Mouse (Mus musculus) megakaryocyte, adult 5-6 weeks (primary cell): ENCODE results near the gene Ccdc78. TPM values are rescaled to one million over a fixed set of nuclear protein-coding genes. Genes with fewer than 3 reads are reported as not detected.
"Not testable (repeated sequence)": the region's sequence is repeated elsewhere in the genome, so short reads cannot be mapped to it uniquely, and the experiment has no call there.

Source experiments
- ATAC-seq: 2 replicates; pipeline ENCODE4 v1.8.0; 2016; ENCODE audit warnings: mild to moderate bottlenecking, inconsistent platforms; ENCODE audit not compliant: poor library complexity, severe bottlenecking
- total RNA-seq, 2 experiments: library from RNA; stranded (forward) in 1 of 2; stranded (reverse) in 1 of 2; fragments of 153-499, 151-499 nt in 1 of 2; fragments of 221-1000, 200-1000 nt in 1 of 2; gene quantifications; 2 replicates each; pipeline versions ENCODE4 v1.2.3 to v1.2.4; 2015 to 2017

Gene Ccdc78
- total RNA-seq, 2 experiments from 2014 or later: not detected

DNA sequence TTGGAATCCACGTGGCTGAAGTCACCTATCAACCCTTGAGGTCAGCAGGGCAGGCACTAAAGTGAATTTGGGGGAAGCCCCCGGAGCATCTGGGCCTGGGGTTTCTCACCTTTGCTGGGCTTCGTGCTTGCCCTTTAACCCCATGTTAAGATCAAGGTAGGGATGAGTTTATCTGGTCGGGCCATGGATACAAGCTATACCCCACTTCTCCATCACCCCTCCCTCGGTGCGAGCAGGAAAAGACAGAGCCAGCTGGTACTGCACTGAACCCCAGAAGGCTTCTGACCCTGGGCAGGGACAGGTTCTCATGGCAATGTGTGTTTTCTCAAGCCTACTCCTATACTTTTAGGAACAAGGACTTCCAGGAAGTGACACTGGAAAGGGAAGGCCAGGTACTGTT lies 5.0 kb upstream of the Ccdc78 start:
- no peak for ATAC-seq

DNA sequence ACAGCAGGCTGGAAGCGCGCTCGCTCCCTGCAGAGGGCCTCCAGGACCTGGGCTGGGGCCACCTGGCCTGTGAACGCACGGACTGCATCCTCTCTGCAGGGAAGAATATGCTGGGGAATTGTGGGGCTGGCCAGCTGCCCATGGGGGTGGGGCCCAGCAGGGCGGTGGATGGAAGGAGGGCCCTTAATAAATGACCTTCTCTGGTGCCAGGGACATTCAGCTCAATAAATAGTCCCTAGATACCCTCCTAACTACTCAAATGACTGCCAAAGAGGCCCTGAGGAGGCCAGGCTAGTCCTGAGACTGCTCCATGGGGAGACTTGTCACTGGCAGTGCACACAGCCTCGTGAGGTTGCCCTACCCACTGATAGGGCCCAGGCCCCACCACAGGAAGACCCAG lies 3.3 kb upstream of the Ccdc78 start:
- no peak for ATAC-seq

DNA sequence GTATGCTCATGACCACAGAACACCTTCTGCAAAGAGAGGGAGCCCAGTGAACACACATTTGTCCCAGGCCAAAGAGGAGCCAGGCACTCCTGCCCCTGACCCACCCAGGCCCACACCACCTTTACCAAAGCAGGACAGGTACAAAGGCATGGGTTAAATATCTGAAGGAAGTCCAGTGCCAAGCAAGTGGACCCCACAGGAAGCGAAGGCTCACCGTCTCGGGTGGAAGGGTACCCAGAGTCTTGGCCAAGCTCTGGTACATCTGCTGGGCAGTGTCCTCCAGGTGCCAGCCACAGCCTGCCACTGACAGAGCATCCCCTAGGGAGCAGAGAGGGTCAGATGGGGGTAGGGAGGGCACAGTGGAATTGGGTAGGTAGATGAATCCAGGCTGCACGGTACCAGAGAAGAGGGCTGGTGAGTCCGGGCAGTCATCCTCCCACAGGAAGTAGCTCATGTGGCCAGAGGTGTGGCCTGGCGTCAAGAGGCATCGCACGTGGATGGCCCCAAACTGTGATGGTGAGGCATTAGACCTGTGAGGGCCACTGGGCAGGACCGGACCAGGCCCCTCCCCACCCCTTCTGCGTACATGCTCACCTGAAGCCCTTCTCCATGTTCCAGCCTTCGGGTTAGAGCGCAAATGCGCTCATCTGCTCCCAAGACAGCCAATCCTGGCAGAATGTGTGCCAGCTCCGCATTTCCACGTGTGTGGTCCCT lies 2.4 kb upstream of the Ccdc78 start:
- ATAC-seq: no peak

DNA sequence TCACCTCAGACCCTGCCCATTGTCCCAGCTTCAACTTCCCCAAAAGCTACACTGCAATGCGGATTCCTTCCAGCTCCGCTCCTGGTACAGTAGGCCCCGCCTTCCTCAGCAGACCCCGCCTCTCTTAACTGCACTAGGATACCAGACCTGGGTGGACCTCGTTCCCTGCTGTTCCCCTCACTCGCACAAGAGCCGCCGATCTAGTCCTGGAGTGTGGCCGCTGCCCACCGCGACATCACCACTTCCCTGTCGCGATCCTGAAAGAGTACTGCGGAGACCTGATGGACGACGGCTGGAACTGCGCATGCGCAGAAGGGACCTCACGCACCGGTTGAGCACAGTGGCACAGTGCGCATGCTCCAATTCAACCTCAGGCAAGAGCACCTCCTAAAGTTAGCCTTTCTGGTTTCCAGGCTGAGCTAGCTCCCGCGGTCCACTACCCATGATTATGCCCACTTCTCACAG lies 1.1 kb upstream of the Ccdc78 start, which contains the start of gene Haghl:
Gene Haghl (minus strand): TSS at position 393 of the 465 bp plus-strand sequence.
- ATAC-seq: peak; percentile 94

DNA sequence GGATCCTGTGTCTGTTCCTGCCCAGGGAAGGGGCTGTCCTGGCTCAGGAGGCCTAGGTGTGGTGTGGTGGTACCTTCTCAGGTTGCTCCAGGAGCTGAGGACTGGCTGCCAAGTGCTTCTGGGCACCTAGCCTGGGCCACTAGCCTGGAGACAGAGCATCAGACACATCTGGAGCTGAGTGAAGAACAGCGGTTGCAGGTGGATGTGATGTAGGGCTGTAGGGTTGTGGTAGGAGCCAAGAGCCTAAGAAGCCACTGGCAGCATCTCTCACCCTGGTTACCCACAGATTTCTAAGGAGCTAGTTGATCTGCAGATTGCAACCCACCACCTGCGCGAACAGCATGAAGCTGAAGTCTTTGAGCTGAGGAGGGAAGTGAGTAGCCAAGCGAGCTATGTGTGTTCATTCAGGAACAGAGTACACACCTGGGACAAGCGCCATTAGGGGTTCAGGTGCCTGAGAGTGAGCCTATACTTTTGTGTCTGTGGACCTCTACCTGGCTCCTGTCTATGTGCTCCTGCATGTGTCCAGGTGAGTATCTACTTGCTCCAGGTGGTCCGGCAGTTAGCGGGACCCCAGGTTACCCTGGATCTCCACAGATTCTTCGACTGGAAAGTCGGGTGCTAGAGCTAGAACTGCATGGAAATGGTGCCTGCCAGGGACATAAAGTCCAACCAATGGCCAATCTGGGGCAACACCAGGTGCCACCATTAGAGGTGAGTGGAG lies 563 bp downstream of the Ccdc78 start:
- no peak for ATAC-seq

DNA sequence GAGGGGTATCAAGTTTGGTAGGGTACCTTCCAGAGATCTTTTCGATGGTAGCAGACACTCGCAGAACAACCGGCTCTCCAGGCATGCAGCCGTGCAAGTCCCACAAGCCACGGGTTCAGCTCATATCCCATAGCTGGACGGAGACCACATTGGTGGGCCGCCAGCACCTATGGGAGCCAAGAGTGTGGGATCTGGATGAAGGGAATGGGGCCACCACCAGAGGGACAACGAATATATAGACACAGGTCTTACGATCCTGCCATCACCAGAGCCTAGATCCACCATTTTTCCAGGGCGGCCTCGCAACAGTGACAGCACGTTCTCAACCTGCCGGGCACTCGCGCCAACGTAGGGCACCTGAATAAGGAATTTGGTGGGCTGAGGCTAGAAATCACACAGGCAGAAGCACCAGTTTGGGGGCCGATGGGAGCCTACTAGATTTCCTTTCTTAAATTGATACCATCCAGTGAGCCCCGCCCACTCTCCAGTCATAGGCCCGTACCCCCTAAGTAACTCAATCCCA lies 5.0 kb downstream of the Ccdc78 start:
- no peak for ATAC-seq

DNA sequence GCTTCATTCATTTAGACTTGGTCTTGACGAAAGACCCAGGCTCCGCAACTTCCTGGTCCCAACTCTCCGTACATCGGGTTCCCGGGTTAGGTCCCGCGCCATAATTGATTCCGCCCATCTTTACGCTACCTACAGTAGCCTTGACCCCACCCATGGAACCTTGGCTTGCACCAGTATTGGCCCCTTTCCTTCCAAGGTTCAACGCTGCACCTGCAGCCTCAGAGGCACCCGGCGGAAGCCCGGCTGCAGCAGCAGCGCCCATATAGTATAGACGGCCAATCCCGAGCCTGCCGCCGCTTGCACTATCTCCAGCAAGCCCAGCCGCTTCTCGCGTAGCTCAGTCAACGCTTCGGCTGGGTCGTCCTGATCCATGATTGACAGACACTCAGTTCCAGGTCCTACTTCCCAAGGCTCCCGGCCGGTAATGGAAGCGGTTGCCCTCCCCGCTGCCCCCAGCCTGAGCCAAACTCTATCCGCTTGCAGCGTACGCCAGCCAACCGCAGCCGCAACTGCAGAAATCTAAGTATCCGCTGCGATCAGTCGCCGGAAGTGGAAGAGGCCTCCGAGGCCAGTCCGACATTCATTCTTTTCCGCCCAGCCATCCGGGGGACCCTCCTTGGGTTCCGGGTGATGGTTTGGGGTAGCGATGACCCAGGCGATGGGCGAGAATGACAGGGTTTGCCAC lies 5.6 kb downstream of the Ccdc78 start:
- ATAC-seq: peak; percentile 84

DNA sequence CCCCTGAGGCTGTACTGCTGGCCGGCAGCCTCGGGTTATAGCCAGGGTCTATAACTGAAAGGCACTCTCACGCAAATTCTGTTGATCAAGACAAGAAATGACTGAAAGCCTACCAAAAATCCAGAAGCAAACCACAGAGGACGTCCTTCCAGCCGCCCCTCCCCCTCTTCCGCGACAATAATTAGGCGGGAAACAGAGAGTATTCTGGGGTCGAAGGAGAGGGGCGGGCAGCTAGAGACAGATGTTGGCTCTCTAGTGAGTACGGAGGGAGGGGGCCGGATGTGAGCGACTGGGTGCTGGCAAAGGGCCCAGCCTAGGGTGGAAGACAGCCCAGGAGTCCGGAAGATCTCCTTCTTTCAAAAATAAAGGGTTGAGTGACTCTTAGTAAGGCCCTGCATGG lies 6.2 kb downstream of the Ccdc78 start, which contains the start of gene Fam173a:
Gene Fam173a (minus strand): TSS at position 287 of the 400 bp plus-strand sequence.
- peak; percentile 52 for ATAC-seq

DNA sequence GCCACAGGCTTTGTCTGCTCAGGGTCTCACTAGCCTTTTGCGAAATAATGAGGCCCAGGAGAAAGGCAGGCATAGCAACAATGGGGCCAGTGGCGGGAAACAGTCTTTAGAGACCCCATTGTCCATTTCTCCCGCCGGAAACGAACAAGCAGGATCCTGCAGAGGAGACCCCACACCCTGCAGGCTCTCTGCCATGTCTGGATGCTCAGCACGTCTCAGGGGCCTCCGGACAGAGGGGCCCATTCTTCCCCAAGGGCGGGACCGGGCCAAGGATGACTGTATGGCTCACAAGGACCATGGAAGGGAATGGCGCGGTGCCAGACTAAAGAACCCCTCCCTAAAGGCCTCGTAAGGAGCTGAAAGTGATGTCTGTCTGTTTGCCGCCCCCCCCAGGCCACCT lies 7.8 kb downstream of the Ccdc78 start:
- ATAC-seq: no peak

DNA sequence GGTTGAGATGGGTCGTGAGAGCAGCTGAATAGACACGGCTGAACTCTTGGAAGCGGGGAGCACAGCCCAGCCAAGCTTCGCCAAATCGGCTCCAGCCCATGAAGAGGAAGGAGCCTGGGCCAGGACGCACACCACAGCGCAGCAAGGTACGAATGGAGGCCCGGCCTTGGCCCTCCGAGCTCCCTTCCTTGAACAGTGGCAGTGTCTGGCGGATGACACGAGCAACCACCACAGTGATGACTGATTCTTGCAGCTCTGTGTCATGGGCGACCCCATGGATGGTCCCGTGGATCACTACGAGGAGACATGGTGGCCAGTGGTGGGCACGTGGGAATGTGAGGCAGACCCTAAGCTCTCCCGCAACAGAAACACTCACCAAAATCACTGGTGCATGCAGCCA lies 8.6 kb downstream of the Ccdc78 start:
- ATAC-seq: no peak

DNA sequence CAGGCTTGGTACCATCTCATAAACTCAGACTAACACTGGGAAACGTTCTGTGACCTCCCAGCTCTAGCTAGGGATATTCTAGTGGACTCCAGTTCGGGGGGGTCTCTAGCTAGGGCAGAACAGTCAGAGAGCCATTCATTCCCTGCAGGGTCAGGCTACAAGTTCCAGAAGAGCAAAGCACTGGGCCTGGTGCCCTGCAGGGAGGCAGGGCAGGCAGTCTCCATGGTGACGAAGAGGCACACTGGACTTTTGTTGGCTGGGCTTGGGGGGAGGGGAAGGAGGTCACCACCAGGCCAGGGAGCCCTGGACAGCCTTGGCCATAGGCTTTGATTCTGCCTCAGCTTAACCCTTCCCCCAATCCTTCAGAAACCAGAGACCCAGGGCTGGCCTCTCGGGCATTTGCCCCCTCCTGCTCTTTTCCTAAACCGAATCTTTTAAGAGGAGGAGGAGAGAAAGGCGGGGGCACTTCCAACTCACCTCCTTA lies 9.3 kb downstream of the Ccdc78 start, which contains the start of gene AC134908.4:
Gene AC134908.4 (minus strand): TSS at position 51 of the 484 bp plus-strand sequence.
- ATAC-seq: no peak

DNA sequence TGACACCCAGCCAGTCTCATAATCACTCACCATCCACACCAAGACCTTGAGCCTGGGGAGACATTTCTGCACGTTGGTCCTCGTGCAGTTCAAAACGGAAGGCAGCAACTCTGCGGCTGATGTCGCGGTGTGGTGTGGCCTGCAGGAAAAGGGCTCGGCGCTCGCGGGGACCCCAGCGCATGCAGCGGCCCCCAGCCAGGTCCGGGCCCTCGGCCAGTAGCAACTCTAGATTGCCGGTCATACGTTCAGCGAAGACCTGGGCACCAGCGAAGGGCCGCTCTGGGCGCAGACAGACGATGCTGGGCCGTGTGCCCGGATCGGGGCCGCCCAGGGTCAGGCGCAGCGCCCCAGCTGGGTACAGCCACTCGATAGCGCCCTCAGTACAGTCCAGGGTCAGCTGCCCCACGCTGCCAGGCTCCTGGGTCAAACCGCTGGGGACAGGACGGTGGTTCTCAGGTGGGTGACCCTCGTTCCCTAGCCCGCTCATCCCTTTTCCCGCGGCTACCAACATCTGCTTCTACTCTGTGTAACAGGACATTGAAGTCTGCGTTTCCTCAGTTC lies 9.9 kb downstream of the Ccdc78 start:
- no peak for ATAC-seq

DNA sequence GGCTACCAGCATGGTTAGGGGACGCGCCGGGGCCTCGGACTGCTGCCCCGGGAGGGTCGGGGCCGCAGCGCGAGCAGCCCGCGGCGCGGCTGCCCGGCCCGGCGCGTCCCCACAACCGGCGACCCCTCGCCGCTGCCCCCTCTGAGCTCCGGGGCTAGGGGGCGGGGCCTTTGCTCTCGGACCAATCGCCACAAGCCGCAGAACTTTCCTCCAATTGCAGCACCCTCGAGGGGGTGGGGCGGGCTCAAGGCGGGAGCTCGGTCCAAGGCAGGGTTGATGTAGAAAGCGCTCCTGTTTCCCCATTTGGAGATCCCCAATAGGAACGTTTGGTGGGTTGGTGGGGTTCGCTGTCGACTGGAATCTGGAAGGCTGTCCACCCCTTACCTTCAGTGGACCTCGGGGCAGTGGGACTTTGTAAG lies 10.6 kb downstream of the Ccdc78 start, which contains the start of gene Metrn:
Gene Metrn (minus strand): TSS at position 186 of the 419 bp plus-strand sequence.
- ATAC-seq: peak; percentile 80

DNA sequence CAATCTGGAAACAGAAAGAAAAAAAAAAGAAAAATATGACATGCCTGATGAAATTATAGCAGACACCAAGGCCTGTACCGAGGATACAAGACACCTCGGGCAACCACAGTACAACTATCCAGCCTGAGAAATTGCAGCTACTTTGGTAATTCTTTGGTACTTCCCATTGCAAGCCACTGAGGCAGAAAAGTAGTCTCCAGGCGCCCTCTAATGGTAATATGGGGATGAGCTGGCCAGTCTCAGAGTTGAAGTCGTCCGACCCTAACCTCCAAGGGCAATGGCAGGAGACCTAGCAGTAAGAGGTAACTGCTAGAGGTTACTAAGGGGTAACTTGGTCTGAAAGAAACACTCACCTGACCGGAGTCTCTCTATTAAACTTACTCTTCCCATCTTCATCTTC lies 14.6 kb downstream of the Ccdc78 start:
- peak; percentile 84 for ATAC-seq

DNA sequence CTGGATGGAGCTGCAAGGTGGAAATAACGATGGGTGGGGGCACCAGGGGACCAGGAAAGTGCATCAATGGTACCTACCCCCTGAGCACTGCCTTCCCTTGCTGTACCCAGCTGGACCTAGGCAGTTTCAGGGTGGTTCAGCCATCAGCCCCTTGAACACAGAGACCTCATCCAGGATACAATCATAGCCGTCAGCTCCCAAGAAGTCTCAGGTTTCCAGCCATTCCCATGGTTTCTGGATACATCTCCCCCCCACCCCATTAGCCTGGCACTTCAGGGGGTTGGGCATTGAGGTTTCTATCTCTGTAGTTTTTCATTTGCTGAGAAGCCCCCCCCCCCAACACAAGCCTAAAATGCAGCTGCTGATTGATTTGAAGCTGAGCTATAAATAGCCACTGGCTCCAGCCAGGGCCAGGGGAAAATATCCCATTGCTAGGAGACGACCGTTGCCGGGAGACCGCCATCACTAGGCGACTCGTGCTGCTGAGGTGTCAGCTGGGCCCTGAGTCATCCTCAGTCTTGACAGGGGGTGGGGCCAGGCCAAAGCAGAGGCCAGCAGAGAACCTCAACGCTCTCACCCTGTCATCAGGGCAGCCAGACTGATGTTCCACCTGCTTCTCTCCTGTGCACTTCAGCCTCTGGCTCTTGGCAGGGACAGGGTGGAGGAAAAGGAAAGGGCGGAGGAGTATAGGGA lies 16.6 kb downstream of the Ccdc78 start:
- ATAC-seq: no peak

DNA sequence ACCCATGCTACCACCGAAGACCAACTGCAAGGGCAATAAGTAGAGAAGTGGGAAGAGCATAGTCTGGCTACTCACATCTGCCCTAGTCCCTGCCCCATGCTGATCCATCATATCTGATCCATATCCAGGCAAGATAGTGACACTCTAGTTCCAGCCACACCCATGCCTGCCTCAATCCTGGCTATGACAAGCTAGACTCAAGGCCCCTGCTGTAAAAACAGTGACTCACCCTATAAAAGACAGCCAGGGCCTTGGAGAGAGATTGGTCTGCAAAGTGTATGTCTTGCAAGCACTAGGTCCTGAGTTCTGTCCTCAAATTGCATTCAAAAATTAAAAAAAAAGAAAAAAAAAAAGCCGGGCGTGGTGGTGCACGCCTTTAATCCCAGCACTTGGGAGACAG lies 20.1 kb downstream of the Ccdc78 start:
- ATAC-seq: no peak

DNA sequence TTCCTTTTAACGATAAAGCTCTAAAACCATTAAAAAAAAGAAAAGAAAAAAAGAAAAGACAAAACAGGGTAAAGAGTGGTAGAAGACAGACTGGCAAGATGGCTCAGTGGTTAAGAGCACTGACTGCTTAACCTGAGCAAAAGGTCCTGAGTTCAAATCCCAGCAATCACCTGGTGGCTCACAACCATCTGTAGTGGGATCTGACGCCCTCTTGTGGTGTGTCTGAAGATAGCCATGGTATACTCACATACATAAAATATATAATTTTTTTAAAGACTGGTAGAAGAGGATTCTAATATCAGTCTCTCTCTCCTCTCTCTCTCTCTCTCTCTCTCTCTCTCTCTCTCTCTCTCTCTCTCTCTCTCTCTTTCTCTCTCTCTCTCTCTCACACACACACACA lies 21.1 kb downstream of the Ccdc78 start:
- not testable (repeated sequence) for ATAC-seq

DNA sequence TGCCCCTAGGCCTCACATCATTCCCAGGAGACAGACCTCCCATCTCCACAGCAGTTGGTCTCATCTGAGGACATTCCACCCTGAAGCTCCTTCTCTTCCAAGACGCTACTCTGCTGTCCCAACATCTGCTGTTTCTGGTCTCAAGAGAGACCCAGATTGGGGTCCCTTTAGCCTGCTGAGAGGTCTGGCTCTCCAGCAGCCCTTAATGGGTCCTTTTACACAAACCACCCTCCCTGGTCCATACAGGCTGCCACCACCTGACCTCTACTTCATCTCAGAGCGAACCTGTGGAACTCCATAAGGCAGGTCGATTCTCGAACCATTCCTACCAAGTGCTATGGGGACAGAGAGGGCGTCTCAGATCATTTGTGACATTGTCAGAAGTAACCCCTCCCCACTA lies 21.6 kb downstream of the Ccdc78 start:
- no peak for ATAC-seq

DNA sequence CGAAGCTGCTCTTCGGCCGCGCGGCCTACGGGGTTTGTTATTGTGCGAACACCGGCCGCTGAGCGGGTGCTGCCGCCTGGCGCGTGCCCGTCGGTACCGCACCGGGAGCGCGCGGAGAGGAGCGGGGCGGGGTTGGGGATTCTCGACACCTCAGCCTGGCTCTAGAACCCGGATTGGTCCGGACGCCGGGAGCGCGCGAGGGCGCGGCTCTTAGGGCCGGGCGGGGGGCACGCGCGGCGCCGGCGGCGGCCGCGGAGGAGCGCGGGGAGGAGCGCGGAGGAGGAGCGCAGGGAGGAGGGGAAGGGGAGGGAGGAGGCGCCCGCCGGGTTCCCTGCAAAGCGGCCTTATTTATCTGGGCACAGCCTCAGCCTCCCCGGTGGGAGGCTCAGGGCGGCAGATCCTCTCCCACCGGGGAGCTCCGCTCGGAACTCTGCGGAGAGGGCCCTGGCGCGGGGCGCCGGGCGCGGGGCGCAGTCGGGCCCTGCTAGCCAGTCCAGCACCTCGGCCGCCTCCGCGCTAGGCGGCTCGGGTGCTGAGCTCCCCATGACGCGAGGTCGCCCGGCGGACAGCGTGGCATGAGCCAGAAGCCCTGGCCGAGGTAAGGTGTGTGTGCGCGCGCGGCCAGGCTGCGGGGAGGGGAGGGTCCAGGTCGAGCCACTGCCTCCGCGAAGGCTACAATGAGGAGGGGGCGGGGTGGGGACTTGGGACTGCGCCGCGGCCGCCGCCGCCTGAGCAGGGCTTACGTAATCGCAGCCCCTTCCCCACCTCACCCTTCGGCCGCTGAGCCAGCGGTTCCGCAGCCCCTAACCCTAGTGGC lies 22.6 kb downstream of the Ccdc78 start, which contains the start of gene Fbxl16:
Gene Fbxl16 (plus strand): TSS at position 297 of the 817 bp plus-strand sequence.
- no peak for ATAC-seq
